26 mouse cellular contexts compared by ENCODE assay signal in the genomic region with DNA sequence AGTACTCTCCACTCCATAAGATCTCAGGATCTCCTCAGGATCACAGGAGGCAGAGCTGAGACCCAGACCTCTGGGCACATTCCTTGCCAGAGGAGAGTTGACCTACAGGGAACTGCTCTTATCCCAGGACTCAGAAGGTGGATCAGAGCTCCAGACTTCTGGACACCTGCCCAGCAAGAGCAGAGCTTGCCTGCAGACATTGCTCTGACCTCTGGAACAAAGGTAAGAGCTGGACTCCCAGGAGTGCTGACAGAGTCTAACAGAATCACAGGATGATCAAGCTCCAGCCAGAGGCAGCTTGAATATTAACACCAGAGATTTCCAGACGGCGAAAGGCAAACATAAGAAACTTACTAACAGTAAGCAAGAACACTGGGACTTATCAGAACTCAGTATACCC. TPM values are rescaled to one million over a fixed set of nuclear protein-coding genes. Genes with fewer than 3 reads are reported as not detected.
DNase-seq lines count a peak whose midpoint lies in the region; ATAC-seq and TF ChIP-seq lines count a peak whose summit lies in the region.
"Had no signal": no experiment of that assay in that cellular context is flagged by ENCODE, and none has a peak within 500 bp of the region (broad histone marks: within the 10 kb centered on the region; RNA-seq: fewer than 3 reads in every experiment).

No protein-coding gene starts in this region.

- no peak for TF ChIP-seq POLR2A in kidney, adult 2 months (IDR thresholded peaks at IDR 0.05; ENCODE audit: low read depth, low read length)

- intact Hi-C loops in heart, postnatal 25 days (cut with DNase I) = no loop called here

- H3K4me3 ChIP-seq in kidney, adult 2 months (ENCODE audit: insufficient read depth, low read depth, low read length) = no peak overlapping the region
- no peak overlapping the region for H3K4me3 ChIP-seq in kidney, embryonic 16.5 days (ENCODE audit: low read length)
- H3K4me3 ChIP-seq: embryonic facial prominence, embryonic 15.5 days; erythroblast, embryonic 14.5 days; forebrain, embryonic 10.5 days; gastrocnemius, adult 2 months; hindbrain, embryonic 13.5 days had no signal

- H3K9me3 ChIP-seq in kidney, embryonic 16.5 days (ENCODE audit: low read length) = 0 out of 2 replicates have a peak, but pooled peaks cover 6% of the 10 kb centered on the region
- H3K9me3 ChIP-seq: embryonic facial prominence, embryonic 15.5 days had no signal

- no peaks in the 10 kb centered on the region for H3K27me3 ChIP-seq in kidney, adult 2 months (replicated peaks; ENCODE audit: control insufficient read depth, insufficient read depth, low read length)
- no peaks in the 10 kb centered on the region for H3K27me3 ChIP-seq in kidney, embryonic 16.5 days (ENCODE audit: insufficient read depth, low read length)
- H3K27me3 ChIP-seq: embryonic facial prominence, embryonic 15.5 days; hindbrain, embryonic 13.5 days had no signal

- no peak for ATAC-seq in kidney, embryonic 16.5 days (ENCODE audit: low FRiP score, low TSS enrichment)
- ATAC-seq: forebrain, embryonic 14.5 days had no signal

- no peak for TF ChIP-seq CTCF in kidney, adult 2 months (conservative IDR thresholded peaks at IDR 0.05; ENCODE audit: insufficient read depth, insufficient read length, low read depth, low read length)

- WGBS in kidney, adult 2 months = 43% methylated on average over 2 of the region's 2 CpGs
- WGBS in kidney, embryonic 16.5 days = 78% methylated on average over 2 of the region's 2 CpGs

- no peak overlapping the region for H3K4me2 ChIP-seq in kidney, embryonic 16.5 days (replicated peaks; ENCODE audit: low read depth, low read length)
- H3K4me2 ChIP-seq: embryonic facial prominence, embryonic 15.5 days; hindbrain, embryonic 13.5 days had no signal

- H3K4me1 ChIP-seq in kidney, adult 2 months (ENCODE audit: control insufficient read depth, insufficient read depth, low read length) = no peaks in the 10 kb centered on the region
- no peaks in the 10 kb centered on the region for H3K4me1 ChIP-seq in kidney, embryonic 16.5 days (ENCODE audit: insufficient read depth, low read length)
- H3K4me1 ChIP-seq: embryonic facial prominence, embryonic 15.5 days; forebrain, embryonic 10.5 days; hindbrain, embryonic 13.5 days had no signal

- H3K9ac ChIP-seq in kidney, embryonic 16.5 days (replicated peaks; ENCODE audit: low read length) = no peak overlapping the region
- H3K9ac ChIP-seq: embryonic facial prominence, embryonic 15.5 days; hindbrain, embryonic 13.5 days had no signal

- H3K36me3 ChIP-seq in kidney, adult 2 months (ENCODE audit: control insufficient read depth, insufficient read depth, low read length) = no peaks in the 10 kb centered on the region
- no peaks in the 10 kb centered on the region for H3K36me3 ChIP-seq in kidney, embryonic 16.5 days (ENCODE audit: insufficient read depth, low read length)
- H3K36me3 ChIP-seq: embryonic facial prominence, embryonic 15.5 days; forebrain, embryonic 10.5 days; hindbrain, embryonic 13.5 days had no signal

- H3K27ac ChIP-seq in kidney, adult 2 months (ENCODE audit: insufficient read depth, low read depth, low read length) = peak overlapping the region; percentile 69
- no peak overlapping the region for H3K27ac ChIP-seq in kidney, embryonic 16.5 days (ENCODE audit: low read length)
- H3K27ac ChIP-seq: embryonic facial prominence, embryonic 15.5 days; forebrain, embryonic 10.5 days; gastrocnemius, adult 2 months; hindbrain, embryonic 13.5 days had no signal

- peak; percentile 95 for DNase-seq in kidney, adult 2 months
- DNase-seq in kidney, postnatal 10 days = peak; percentile 67
- peak; percentile 85 to 93 for DNase-seq in kidney, postnatal 36 days
- DNase-seq in heart, postnatal 25 days (ENCODE audit: low spot score) = no peak
- DNase-seq in heart, adult 8-10 months (ENCODE audit: low spot score) = no peak
- DNase-seq: adrenal gland, adult 2 months; cerebellum, adult 11 months; cerebellum, adult 8-10 months; cerebellum, postnatal 14 days; embryo, embryonic 11 days; gastrocnemius, adult 2 months; gastrocnemius, postnatal 25 days; heart, postnatal 10 days had no signal

RNA-seq across cellular contexts. Expression of gene Cyp2c69, which starts 48.8 kb away (rescaled TPM):
- polyA plus RNA-seq in kidney, adult 2 months (2012; rRNA removed) = 0.83 and 0.99 TPM in 2 replicates
- not detected in 2 replicates for polyA plus RNA-seq in kidney, embryonic 16.5 days (2015; fragmentation: Nextera tagmentation; extraction: Ambion mirVana)
- not detected for total RNA-seq in heart, postnatal 25 days (2021)
- not detected for total RNA-seq in heart, adult 8-10 months (2022)
- total RNA-seq: common myeloid progenitor, adult 5-6 weeks; gastrocnemius, adult 2 months; gastrocnemius, postnatal 25 days; granulocyte monocyte progenitor cell, adult 5-6 weeks; heart, postnatal 10 days; hematopoietic stem cell, adult 5-6 weeks had no signal
- polyA plus RNA-seq: brain, embryonic 14.5 days; embryonic facial prominence, embryonic 11.5 days; embryonic facial prominence, embryonic 15.5 days; erythroblast, embryonic 14.5 days; forebrain, embryonic 10.5 days; forebrain, embryonic 14.5 days; heart, embryonic 14.5 days; hindbrain, embryonic 13.5 days had no signal

RNA-seq across cellular contexts. Expression of gene Cyp2c37, which starts 56.8 kb away (rescaled TPM):
- polyA plus RNA-seq in kidney, adult 2 months (2012; rRNA removed) = 0.04 TPM in 1 of 2 replicates, not detected in the other
- not detected in 2 replicates for polyA plus RNA-seq in kidney, embryonic 16.5 days (2015; fragmentation: Nextera tagmentation; extraction: Ambion mirVana)
- total RNA-seq in heart, postnatal 25 days (2021) = not detected
- total RNA-seq in heart, adult 8-10 months (2022) = not detected
- total RNA-seq: common myeloid progenitor, adult 5-6 weeks; ES-E14; gastrocnemius, adult 2 months; gastrocnemius, postnatal 25 days; granulocyte monocyte progenitor cell, adult 5-6 weeks; heart, postnatal 10 days; hematopoietic stem cell, adult 5-6 weeks had no signal
- polyA plus RNA-seq: brain, embryonic 14.5 days; embryonic facial prominence, embryonic 11.5 days; embryonic facial prominence, embryonic 15.5 days; erythroblast, embryonic 14.5 days; forebrain, embryonic 10.5 days; forebrain, embryonic 14.5 days; heart, embryonic 14.5 days; hindbrain, embryonic 13.5 days had no signal

Comparison
In these comparisons a context has a peak if more than half of its experiments do, and no peak if none do; other contexts are left out.
1. DNase-seq: peak in kidney, adult 2 months (single experiment), kidney, postnatal 10 days (single experiment) and kidney, postnatal 36 days (2 of 2); none in heart, postnatal 25 days (single experiment) and heart, adult 8-10 months (single experiment).